In the genomic region with DNA sequence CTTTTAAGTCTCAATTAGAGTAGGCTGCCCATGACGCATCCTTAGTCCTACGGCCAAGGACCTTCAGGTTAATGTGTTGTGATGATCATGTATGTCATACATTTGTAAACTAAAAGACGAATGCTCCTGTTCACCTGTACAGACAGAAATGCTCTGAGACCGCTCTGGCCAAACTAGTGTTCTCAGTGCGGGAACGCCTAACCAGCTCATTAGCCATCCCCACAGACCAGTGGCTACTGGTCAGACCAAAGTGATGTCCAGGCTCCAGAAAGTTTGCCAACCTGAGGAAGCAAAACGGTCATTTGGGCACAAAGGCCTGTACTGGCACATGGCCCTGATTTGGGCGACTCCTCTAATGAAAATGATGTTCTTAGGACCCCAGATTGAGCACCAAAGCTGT, we compare ENCODE assay signal across 31 mouse cellular contexts. TPM values are rescaled to one million over a fixed set of nuclear protein-coding genes. Genes with fewer than 3 reads are reported as not detected.
"Had no signal": no experiment of that assay in that cellular context is flagged by ENCODE, and none has a peak within 500 bp of the region (broad histone marks: within the 10 kb centered on the region; RNA-seq: fewer than 3 reads in every experiment).

No protein-coding gene starts in this region.

- H3K27ac ChIP-seq: left cerebral cortex, adult 2 months; limb, embryonic 10.5 days; limb, embryonic 12.5 days; limb, embryonic 13.5 days; limb, embryonic 15.5 days; liver, embryonic 12.5 days; liver, embryonic 13.5 days; liver, embryonic 14.5 days; liver, embryonic 15.5 days; lung, embryonic 15.5 days; macrophage; midbrain, embryonic 10.5 days; midbrain, embryonic 12.5 days; midbrain, embryonic 15.5 days; neural tube, embryonic 12.5 days had no signal

- H3K9ac ChIP-seq: limb, embryonic 12.5 days; limb, embryonic 13.5 days; limb, embryonic 15.5 days; liver, embryonic 12.5 days; liver, embryonic 13.5 days; liver, embryonic 14.5 days; liver, embryonic 15.5 days; liver, postnatal 0 days; lung, embryonic 14.5 days; lung, embryonic 15.5 days; midbrain, embryonic 12.5 days; midbrain, embryonic 15.5 days; neural tube, embryonic 12.5 days had no signal

- ATAC-seq: liver, embryonic 12.5 days; liver, postnatal 0 days; lung, postnatal 0 days; midbrain, embryonic 15.5 days; midbrain, embryonic 16.5 days had no signal

- H3K4me3 ChIP-seq: left cerebral cortex, adult 2 months; limb, embryonic 10.5 days; limb, embryonic 12.5 days; limb, embryonic 13.5 days; limb, embryonic 15.5 days; liver, embryonic 12.5 days; liver, embryonic 13.5 days; liver, embryonic 15.5 days; lung, embryonic 15.5 days; megakaryocyte, embryonic 14.5 days; midbrain, embryonic 10.5 days; midbrain, embryonic 12.5 days; midbrain, embryonic 15.5 days; myocyte; neural tube, embryonic 12.5 days had no signal

- DNase-seq: left cerebral cortex, postnatal 4 days; liver; liver, embryonic 13.5 days; liver, postnatal 0 days; lung, adult 18-20 months; lung, adult 2 months; lung, embryonic 14.5 days; lung, postnatal 10 days; lung, postnatal 14 days; lung, postnatal 36 days; lung, postnatal 4 days; midbrain, embryonic 14.5 days had no signal

- H3K4me2 ChIP-seq: limb, embryonic 12.5 days; limb, embryonic 13.5 days; limb, embryonic 15.5 days; liver, embryonic 11.5 days; liver, embryonic 12.5 days; liver, embryonic 13.5 days; liver, embryonic 15.5 days; lung, embryonic 14.5 days; lung, embryonic 15.5 days; midbrain, embryonic 12.5 days; midbrain, embryonic 15.5 days; neural tube, embryonic 12.5 days had no signal

- H3K4me1 ChIP-seq: liver, embryonic 13.5 days; liver, embryonic 15.5 days; midbrain, embryonic 15.5 days; neural tube, embryonic 12.5 days had no signal

- H3K27me3 ChIP-seq: limb, embryonic 12.5 days; limb, embryonic 13.5 days; limb, embryonic 15.5 days; lung, embryonic 15.5 days; midbrain, embryonic 12.5 days; midbrain, embryonic 15.5 days; neural tube, embryonic 12.5 days had no signal

- H3K9me3 ChIP-seq: limb, embryonic 10.5 days; limb, embryonic 12.5 days; limb, embryonic 13.5 days; limb, embryonic 15.5 days; liver, embryonic 12.5 days; liver, embryonic 13.5 days; liver, embryonic 15.5 days; lung, embryonic 15.5 days; megakaryocyte, embryonic 14.5 days; midbrain, embryonic 10.5 days; midbrain, embryonic 12.5 days; midbrain, embryonic 15.5 days; neural tube, embryonic 12.5 days had no signal

- H3K36me3 ChIP-seq: limb, embryonic 10.5 days; limb, embryonic 12.5 days; limb, embryonic 13.5 days; limb, embryonic 15.5 days; liver, embryonic 12.5 days; liver, embryonic 13.5 days; liver, embryonic 15.5 days; lung, embryonic 15.5 days; midbrain, embryonic 10.5 days; midbrain, embryonic 12.5 days; midbrain, embryonic 15.5 days; neural tube, embryonic 12.5 days had no signal

RNA-seq across cellular contexts. Expression of a gene that starts 8.5 kb away (rescaled TPM):
- polyA plus RNA-seq: macrophage had no signal
